Mouse (Mus musculus): ENCODE results near the gene Zfp346. TPM values are rescaled to one million over a fixed set of nuclear protein-coding genes. Genes with fewer than 3 reads are reported as not detected.
"Not testable (repeated sequence)": the region's sequence is repeated elsewhere in the genome, so short reads cannot be mapped to it uniquely, and the experiment has no call there.

The Zfp346 gene
- 2.4 TPM in 1 of 2 replicates, not detected in the other for polyA plus RNA-seq (2012; ENCODE audit: insufficient read depth, low replicate concordance)

DNA sequence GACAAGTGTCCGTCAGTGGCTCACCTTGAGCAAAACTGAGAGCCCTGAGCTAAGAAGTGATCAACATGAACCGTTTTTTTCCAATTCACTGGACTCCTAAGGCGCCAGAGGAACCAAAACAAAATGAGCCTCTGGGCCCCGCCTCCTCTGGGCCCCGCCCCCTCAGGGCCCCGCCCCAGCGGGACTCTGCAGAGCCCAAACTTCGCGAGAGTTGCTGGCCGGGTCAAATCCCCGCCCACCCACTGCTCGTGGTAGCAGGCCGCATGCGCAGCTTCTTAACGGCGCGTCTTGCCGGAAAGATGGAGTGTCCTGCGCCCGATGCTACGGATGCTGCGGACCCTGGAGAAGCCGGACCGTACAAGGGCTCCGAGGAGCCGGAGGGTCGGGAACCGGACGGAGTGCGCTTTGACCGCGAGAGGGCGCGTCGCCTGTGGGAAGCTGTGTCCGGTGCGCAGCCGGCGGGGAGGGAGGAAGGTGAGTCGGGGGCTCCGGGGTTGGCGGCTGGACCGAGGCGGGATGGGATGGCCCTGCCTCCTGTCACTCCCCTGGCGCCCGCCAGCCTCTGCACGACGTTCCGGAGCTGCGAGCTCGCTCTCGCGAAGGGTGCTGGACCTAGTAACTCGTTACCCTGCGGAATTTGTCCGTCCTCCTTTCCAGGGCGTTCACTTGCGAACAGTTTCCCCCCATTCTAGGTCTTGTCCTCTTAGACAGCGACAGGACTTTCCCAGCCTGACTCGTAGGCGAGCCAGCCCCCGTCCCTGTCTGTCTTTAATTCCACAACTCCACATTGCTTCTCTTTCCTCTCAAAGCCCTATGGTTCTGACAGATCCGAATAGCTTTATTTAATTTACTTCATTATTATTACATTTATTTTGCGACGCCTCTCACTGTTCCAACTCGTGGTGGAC, at the start of gene Zfp346:
Gene Zfp346, plus strand, starts transcription at position 267 of the 908 bp plus-strand sequence.
- Histone ChIP-seq H3K36me3 (replicated peaks; ENCODE audit: low read length) (peaks cover 29% of the 10 kb centered on the region), H3K27me3 (replicated peaks) (no peaks in the 10 kb centered on the region), H3K4me1 (peaks cover 47% of the 10 kb centered on the region)

DNA sequence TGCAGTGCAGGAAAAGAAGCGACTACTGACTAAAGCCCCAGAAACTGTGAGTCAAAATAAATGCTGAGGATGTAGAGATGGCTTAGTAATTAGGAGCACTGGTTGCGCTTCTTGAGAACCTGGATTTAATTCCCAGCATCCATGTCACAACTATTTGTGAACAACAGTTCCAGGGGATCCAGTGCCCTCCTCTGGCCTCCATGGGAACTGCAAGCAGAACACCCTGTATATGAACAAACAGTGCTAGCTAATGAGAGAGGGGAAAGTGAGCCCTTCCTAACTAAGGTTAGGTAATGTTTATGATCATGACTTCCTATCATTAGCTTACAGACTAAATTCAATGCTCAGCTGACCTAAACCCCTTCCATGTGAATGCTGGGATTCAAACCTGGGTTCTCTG, 47.1 kb upstream of the Zfp346 start:
- Histone ChIP-seq H3K9me3 (no peaks in the 10 kb centered on the region), H3K4me1 (peaks cover 8% of the 10 kb centered on the region; the same call in 1 of the 2 replicates), H3K4me3 (replicated peaks) (no peak overlapping the region), H3K27me3 (replicated peaks) (no peaks in the 10 kb centered on the region), H3K36me3 (replicated peaks; ENCODE audit: low read length) (peaks cover 69% of the 10 kb centered on the region)
- TF ChIP-seq GATA1 (IDR thresholded peaks at IDR 0.05; ENCODE audit: borderline replicate concordance, low read length): no peak
- no peak for TF ChIP-seq FLI1 (IDR thresholded peaks at IDR 0.05; ENCODE audit: low read length)

More for the DNA sequence above, at the start of gene Zfp346:
- TF ChIP-seq FLI1 (IDR thresholded peaks at IDR 0.05; ENCODE audit: low read length) (no peak), GATA1 (IDR thresholded peaks at IDR 0.05; ENCODE audit: borderline replicate concordance, low read length) (no peak)
- H3K9me3 ChIP-seq: no peaks in the 10 kb centered on the region
- H3K4me3 ChIP-seq (replicated peaks): peak within 1 kb of the TSS; percentile 98

DNA sequence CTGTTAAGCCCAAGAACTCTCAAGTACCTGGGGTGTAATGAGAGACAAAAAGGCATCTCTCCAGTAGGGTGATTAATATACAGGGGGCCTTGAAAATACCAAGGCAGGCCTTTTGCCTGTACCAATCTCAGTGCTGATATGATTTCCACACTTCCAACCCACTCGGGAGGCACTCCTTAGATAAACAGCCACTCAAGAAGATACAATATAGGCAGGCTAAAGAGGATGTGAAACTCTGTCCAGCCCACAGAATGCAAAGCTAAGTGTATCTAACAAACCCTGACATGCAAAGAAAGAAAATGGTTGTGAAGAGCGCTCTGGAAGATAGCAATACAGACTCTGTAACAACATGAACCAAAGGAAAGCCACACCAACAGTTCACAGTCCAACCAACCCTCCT, 41.8 kb upstream of the Zfp346 start:
- Histone ChIP-seq H3K27me3 (replicated peaks) (no peaks in the 10 kb centered on the region), H3K4me3 (replicated peaks) (no peak overlapping the region), H3K36me3 (replicated peaks; ENCODE audit: low read length) (peaks cover 56% of the 10 kb centered on the region), H3K9me3 (no peaks in the 10 kb centered on the region), H3K4me1 (peaks cover 8% of the 10 kb centered on the region; the same call in 1 of the 2 replicates)
- TF ChIP-seq GATA1 (IDR thresholded peaks at IDR 0.05; ENCODE audit: borderline replicate concordance, low read length) (no peak), FLI1 (IDR thresholded peaks at IDR 0.05; ENCODE audit: low read length) (no peak)

DNA sequence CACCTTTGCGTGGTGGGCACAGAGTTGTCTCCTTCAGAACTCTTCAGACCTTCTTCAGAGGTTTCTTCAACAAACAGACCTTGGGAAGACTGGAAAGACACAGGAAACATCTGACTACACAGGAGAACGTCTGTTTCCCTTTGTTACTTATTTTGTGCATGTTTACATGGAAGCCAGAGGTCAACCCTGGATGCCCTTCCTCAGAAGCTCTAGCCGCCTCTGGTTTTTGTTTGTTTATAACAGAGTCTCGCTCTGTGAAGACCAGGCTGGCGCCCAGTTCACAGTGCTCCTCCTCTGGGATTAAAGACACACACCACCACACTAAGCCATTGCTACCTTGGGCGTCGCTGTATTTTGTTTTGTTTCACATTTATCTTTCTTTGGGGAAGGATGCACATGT, 35.4 kb upstream of the Zfp346 start:
- Histone ChIP-seq H3K27me3 (replicated peaks) (no peaks in the 10 kb centered on the region), H3K4me1 (no peaks in the 10 kb centered on the region), H3K9me3 (no peaks in the 10 kb centered on the region), H3K36me3 (replicated peaks; ENCODE audit: low read length) (peaks cover 42% of the 10 kb centered on the region), H3K4me3 (replicated peaks) (no peak overlapping the region)
- TF ChIP-seq FLI1 (IDR thresholded peaks at IDR 0.05; ENCODE audit: low read length) (no peak), GATA1 (IDR thresholded peaks at IDR 0.05; ENCODE audit: borderline replicate concordance, low read length) (no peak)

DNA sequence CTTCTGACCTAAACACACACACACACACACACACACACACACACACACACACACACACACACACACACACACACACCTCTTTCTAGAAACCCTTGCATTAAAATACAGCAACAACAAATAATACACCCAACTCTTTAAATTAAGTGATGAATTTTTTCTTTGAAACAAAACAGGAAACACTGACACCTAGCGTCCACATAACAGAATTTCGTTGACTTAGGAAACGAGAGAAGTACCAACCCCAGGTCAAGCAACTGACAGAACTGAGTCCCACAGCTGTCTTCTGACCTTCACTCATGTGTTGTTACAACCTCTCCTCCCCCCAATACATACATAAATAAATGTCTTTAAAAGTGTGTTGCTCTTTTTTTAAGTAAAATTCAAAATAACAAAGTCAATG, 33.8 kb upstream of the Zfp346 start:
- Histone ChIP-seq H3K4me1 (peaks cover 6% of the 10 kb centered on the region), H3K9me3 (no peaks in the 10 kb centered on the region), H3K4me3 (replicated peaks) (no peak overlapping the region), H3K36me3 (replicated peaks; ENCODE audit: low read length) (peaks cover 47% of the 10 kb centered on the region), H3K27me3 (replicated peaks) (no peaks in the 10 kb centered on the region)
- no peak for TF ChIP-seq FLI1 (IDR thresholded peaks at IDR 0.05; ENCODE audit: low read length)
- no peak for TF ChIP-seq GATA1 (IDR thresholded peaks at IDR 0.05; ENCODE audit: borderline replicate concordance, low read length)

DNA sequence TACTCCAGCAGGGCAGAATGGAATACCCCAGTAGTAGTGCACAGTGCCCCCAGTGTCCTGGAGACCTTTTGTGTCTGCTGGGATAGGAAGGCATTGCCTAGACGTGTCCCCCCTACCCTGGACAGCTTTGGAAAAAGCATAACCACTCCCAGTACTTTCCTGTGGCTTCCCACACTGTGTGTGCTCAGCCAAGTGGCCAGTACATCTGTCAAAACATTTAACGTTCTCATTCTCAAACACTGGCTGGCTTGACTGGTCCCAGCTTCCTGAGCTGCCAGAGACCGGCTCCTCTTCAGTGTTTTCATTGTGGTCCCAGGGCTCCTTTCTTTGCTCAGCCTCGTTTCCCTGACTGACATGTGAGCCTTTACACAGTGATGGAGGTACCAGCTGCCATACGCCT, 29.5 kb upstream of the Zfp346 start:
- Histone ChIP-seq H3K27me3 (replicated peaks) (no peaks in the 10 kb centered on the region), H3K4me3 (replicated peaks) (no peak overlapping the region), H3K36me3 (replicated peaks; ENCODE audit: low read length) (peaks cover 52% of the 10 kb centered on the region), H3K4me1 (peaks cover 8% of the 10 kb centered on the region), H3K9me3 (no peaks in the 10 kb centered on the region)
- TF ChIP-seq GATA1 (IDR thresholded peaks at IDR 0.05; ENCODE audit: borderline replicate concordance, low read length): no peak
- TF ChIP-seq FLI1 (IDR thresholded peaks at IDR 0.05; ENCODE audit: low read length): no peak

DNA sequence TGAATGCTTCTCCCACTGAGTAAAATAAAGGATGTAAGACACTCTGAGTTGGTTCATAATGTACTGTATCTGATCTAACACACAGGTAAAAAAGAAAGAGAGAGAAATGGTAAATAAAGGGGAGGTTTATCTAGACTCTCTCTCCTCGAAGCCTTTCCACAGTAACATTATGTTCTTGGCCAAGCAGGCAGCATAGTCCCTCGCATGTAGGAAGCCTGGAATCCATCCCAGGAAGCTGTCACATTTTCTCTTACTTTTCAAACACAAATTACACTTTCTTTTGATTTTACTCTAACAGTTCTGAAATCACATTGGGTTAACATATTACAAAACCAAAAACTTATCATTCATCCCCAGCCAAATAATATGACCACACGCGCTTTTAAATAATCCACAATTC, 12.5 kb upstream of the Zfp346 start:
- no peak overlapping the region for H3K4me3 ChIP-seq (replicated peaks)
- peaks cover 2% of the 10 kb centered on the region; the same call in 1 of the 2 replicates for H3K9me3 ChIP-seq
- TF ChIP-seq GATA1 (IDR thresholded peaks at IDR 0.05; ENCODE audit: borderline replicate concordance, low read length) (no peak), FLI1 (IDR thresholded peaks at IDR 0.05; ENCODE audit: low read length) (no peak)
- peaks cover 15% of the 10 kb centered on the region; the same call in 1 of the 2 replicates for H3K4me1 ChIP-seq
- H3K36me3 ChIP-seq (replicated peaks; ENCODE audit: low read length): peaks cover 49% of the 10 kb centered on the region
- no peaks in the 10 kb centered on the region for H3K27me3 ChIP-seq (replicated peaks)

DNA sequence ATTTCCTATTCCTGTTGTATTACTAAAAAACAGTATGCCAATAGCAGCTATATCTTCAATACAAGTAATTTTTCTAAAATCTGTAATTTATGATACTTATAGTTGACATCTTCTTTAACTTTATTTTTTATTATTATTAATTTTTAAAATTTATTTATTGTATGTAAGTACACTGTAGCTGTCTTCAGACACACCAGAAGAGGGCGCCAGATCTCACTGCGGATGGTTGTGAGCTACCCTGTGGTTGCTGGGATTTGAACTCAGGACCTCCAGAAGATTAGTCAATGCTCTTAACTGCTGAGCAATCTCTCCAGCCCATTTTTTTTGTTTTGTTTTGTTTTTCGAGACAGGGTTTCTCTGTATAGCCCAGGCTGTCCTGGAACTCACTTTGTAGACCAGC, 7.3 kb upstream of the Zfp346 start:
- H3K9me3 ChIP-seq; H3K27me3 ChIP-seq (replicated peaks); H3K36me3 ChIP-seq (replicated peaks; ENCODE audit: low read length); H3K4me3 ChIP-seq (replicated peaks): not testable (repeated sequence)
- H3K4me1 ChIP-seq: peaks cover 11% of the 10 kb centered on the region

DNA sequence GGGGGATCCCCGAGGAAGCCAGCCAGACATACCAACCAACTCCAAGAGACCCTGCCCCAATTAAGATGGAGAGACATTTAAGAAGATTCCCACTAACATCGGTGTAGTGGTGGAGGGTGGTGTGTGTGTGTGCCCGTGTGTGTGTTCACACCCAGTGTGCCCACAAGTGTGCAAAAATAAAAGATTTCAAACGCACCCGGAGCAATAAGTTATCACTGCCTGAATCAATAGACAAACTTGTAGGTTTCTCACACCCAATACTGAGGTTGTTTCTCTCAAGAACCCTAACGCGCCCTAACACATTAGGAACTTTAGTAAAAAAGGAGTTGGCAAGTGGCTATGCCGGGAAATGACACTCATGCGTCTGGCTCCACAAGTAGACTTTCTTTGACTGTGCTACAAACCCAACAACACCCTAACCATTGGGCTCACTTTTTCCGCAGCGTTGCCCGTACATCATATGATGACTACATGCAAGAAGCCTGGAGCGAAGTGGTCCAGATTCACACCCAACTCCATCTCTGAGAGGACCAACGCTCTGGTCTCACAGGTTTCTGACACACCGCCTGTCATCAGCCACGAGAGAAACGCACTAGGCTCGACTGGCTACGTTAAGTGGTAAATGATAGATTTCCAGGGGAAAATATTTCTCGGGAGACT, 5.9 kb upstream of the Zfp346 start:
- no peaks in the 10 kb centered on the region for H3K9me3 ChIP-seq
- H3K4me3 ChIP-seq (replicated peaks): peak overlapping the region; percentile 97
- H3K4me1 ChIP-seq: peaks cover 21% of the 10 kb centered on the region
- no peak for TF ChIP-seq GATA1 (IDR thresholded peaks at IDR 0.05; ENCODE audit: borderline replicate concordance, low read length)
- no peak for TF ChIP-seq FLI1 (IDR thresholded peaks at IDR 0.05; ENCODE audit: low read length)
- no peaks in the 10 kb centered on the region for H3K36me3 ChIP-seq (replicated peaks; ENCODE audit: low read length)
- no peaks in the 10 kb centered on the region for H3K27me3 ChIP-seq (replicated peaks)

Data from megakaryocyte, embryonic 14.5 days (primary cell).